Mouse (Mus musculus): ENCODE measurements at regions not wholly inside any gene's neighbourhood (a gene's known extent, or its start where the extent isn't known, plus 50 kb on each side); places are given as distances from the start of the nearest gene placed in this dataset.

DNA sequence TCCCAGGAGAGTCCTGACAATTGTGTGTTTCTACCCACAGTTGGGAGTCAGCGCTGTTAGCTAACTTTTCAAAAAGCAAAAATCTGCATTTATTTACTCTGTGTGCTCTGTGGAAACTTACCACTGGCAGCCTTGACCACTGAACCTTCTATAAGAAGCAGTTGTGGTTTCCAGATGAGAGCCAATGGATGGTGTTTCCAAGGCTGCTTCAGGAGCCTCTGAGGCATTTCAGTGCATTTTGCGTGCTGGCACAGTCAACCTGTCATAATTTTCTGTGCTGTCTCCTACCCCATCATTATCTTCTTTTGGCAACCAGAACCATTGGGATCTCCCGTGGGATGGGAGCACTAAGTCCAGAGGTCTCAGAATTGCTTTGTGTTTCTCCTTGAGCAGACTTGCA lies 60.3 kb downstream of the 4930544G11Rik start:
- DNase-seq (ENCODE audit: low read depth in 1 of 2, low spot score in 2 of 2) = no peak

DNA sequence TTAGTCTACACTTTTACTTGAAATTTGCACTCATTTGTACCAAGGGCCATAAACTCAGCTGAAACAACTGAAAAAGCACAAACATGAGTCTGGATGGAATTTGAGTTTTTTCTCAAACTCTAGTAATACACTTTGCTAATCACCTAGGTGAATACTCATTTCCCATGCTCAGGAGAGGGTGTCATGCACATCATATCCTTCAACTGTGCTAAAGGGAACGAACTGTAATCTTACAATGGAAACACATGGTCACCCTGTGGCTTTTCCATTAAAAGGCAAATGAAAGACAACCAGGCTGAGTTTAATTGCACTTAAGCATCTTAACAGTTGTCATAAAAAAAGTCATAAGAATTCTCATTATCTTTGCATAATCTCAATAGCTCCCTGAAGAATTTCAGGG lies 71.1 kb downstream of the 4930544G11Rik start:
- DNase-seq (ENCODE audit: low read depth in 1 of 2, low spot score in 2 of 2) = no peak

GRCm38 (mm10) chr6:66036789-66037188 lies 84.4 kb downstream of the 4930544G11Rik start:
- no peak for DNase-seq (ENCODE audit: low read depth in 1 of 2, low spot score in 2 of 2)

DNA sequence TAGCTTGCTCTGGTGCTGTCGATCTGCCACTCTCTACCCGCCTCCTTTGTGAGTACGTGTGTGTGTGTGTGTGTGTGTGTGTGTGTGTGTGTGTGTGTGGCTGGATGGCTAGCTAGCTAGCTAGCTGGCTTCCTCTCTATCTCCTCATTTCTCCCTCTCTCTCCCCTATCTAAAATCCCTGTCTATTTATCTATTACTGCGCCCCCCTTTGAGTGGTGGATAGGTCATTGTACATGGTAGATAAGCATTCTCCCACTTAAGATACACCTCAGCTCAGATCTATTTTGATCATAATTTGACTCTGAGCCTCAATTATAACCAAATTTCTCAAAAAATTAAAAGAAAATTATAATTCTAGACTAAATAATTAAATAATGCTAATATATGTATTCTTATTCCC lies 99.4 kb downstream of the 4930544G11Rik start:
- no peak for DNase-seq (ENCODE audit: low read depth in 1 of 2, low spot score in 2 of 2)

DNA sequence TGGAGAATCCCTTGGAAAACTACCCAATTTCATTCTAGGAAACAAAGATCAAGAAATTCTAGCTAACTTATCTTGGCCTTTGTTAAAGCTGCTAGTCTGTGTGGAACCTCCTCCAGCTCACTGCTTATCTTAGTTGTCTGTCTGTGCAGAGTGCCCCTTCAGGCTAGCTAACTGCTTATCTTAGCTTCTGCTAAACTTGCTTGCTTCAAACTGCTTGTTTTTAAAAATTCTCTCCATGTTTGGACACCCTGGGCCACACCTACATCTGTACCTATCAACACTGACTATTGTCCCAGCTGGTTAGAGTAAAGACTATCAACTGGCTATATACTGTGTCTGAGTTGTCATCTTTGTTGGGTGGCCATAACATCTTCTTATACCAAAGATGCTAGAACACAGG lies 100.0 kb downstream of the 4930544G11Rik start:
- no peak for DNase-seq (ENCODE audit: low read depth in 1 of 2, low spot score in 2 of 2)

DNA sequence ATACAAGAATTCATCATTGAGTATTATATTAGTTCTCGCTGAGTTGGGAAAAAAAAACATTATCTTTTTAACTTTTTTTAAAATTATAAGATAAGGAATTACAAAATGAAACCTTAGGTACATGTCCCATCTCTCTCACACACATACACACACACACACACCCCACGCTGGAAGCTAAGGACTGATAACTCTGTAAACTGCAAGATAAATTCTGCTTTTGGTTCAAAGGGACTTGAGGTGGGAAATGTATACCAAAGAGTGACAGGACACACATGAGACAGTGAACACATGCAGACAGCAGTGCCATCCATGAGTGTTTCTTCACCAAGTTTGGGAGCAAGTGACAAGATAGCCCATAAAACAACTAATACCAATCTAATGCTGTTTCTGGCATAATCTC lies 100.8 kb downstream of the 4930544G11Rik start:
- no peak for DNase-seq (ENCODE audit: low read depth in 1 of 2, low spot score in 2 of 2)

GRCm38 (mm10) chr6:66068874-66069273 lies 116.5 kb downstream of the 4930544G11Rik start:
- DNase-seq (ENCODE audit: low read depth in 1 of 2, low spot score in 2 of 2) = no peak

GRCm38 (mm10) chr6:66077445-66077844 lies 125.0 kb downstream of the 4930544G11Rik start:
- DNase-seq (ENCODE audit: low read depth in 1 of 2, low spot score in 2 of 2) = no peak

- DNase-seq (ENCODE audit: low read depth in 1 of 2, low spot score in 2 of 2) = no peak
Observed at GRCm38 (mm10) chr6:66078769-66079168, 126.4 kb downstream of the 4930544G11Rik start.

DNA sequence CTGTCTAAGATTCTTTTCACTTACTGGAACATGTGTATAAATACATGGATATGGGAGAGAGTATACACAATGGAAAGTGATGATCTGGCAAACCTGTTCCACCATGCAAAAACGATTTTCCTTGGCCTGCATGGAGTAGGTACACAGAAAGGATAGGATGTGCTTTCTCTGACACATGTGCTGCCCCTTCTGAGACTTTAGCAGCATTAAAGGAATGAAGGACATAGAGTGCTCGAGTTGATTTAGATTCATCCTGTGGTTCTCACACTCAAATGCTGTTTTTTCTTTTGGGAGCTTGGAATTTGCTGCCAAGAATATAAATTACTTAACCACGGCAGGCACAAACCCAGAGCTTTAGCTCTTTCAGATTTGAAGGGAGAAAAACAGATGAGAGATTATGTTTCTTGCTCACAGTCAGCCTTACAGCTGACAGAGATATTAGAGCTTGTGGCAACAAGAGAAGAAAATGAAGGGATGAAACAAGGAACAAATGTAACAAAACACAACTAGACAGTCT lies 149.2 kb downstream of the 4930544G11Rik start:
- no peak for DNase-seq (ENCODE audit: low read depth in 1 of 2, low spot score in 2 of 2)

DNA sequence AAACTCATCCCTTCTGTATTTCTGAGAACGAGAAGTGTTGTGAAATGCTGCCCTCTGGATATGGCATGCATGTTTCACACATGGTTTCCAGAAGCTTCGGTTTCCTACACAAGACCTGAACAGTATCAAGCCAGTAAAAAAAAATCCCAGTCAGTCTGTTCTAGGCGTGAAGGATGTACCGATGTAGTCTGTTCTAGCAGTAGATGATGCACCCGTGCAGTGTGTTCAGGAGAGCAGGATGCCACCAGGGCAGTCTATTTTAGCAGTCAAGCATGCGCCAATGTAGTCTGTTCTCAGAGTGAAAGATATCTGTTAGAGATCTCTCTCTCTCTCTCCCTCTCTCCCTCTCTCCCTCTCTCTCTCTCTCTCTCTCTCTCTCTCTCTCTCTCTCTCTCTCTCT lies 162.0 kb downstream of the 4930544G11Rik start:
- DNase-seq (ENCODE audit: low read depth in 1 of 2, low spot score in 2 of 2) = no peak

- DNase-seq (ENCODE audit: low read depth in 1 of 2, low spot score in 2 of 2) = no peak
Observed at GRCm38 (mm10) chr6:66121479-66122183, 169.2 kb downstream of the 4930544G11Rik start.

DNA sequence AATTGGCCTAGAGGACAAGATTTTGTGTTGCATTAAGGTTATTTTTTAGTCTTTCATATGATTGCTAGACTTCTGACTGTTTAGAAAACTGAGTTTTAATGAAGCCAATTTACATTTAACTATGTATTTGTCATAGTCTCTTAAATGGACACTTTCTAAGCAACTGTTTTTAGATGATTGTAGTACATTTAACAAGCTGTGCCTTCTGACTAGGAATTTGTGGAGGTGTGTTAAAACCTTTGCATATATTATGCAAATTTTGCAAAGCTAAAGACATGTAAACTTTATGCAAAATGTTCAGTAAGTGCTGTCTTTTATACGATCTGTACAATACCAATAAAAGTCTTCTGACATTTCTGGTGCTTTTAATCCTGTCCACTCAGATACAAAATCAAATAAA lies 171.9 kb downstream of the 4930544G11Rik start:
- DNase-seq (ENCODE audit: low read depth in 1 of 2, low spot score in 2 of 2) = no peak

GRCm38 (mm10) chr6:66151786-66152185 lies 199.4 kb downstream of the 4930544G11Rik start:
- no peak for DNase-seq (ENCODE audit: low read depth in 1 of 2, low spot score in 2 of 2)

GRCm38 (mm10) chr6:66154831-66155230 lies 202.4 kb downstream of the 4930544G11Rik start:
- DNase-seq (ENCODE audit: low read depth in 1 of 2, low spot score in 2 of 2) = no peak

- DNase-seq (ENCODE audit: low read depth in 1 of 2, low spot score in 2 of 2) = no peak
Observed at GRCm38 (mm10) chr6:66160805-66161204, 208.4 kb downstream of the 4930544G11Rik start.

- no peak for DNase-seq (ENCODE audit: low read depth in 1 of 2, low spot score in 2 of 2)
Observed at GRCm38 (mm10) chr6:66168913-66169312, 216.5 kb downstream of the 4930544G11Rik start.

DNA sequence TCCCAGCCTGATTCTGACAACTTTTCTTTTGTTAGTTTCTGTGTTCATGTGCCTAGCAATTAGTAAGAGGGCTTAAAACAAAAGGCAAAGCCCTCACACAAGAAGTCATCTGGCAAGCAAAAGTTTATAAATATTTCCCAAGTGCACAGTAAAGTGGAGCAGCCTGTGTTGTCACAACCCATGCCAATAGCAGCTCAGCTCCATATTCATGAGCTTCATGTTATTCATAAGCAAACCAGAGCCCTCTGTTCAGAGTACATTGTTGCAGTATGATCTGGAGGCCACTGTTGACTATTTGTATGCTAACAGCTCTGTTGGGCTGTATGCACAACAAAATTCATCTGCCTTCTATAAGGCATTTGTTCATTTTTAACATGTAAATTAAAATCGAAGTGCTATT lies 245.6 kb downstream of the 4930544G11Rik start:
- no peak for DNase-seq (ENCODE audit: low read depth in 1 of 2, low spot score in 2 of 2)

GRCm38 (mm10) chr6:66200136-66200790 lies 247.9 kb downstream of the 4930544G11Rik start:
- no peak for DNase-seq (ENCODE audit: low read depth in 1 of 2, low spot score in 2 of 2)

GRCm38 (mm10) chr6:66206197-66206925 lies 254.0 kb downstream of the 4930544G11Rik start:
- DNase-seq (ENCODE audit: low read depth in 1 of 2, low spot score in 2 of 2) = no peak

- no peak for DNase-seq (ENCODE audit: low read depth in 1 of 2, low spot score in 2 of 2)
Observed at GRCm38 (mm10) chr6:66217543-66217942, 265.1 kb downstream of the 4930544G11Rik start.
